ENCODE assay signal across 19 mouse cellular contexts in genomic region chr17:45914237-45914636, GRCm38 (mm10).
"Had no signal": no experiment of that assay in that cellular context is flagged by ENCODE, and none has a peak within 500 bp of the region (broad histone marks: within the 10 kb centered on the region; RNA-seq: fewer than 3 reads in every experiment).

No protein-coding gene starts in this region.

- H3K4me3 ChIP-seq: layer of hippocampus, adult 2 months; left cerebral cortex, adult 2 months; midbrain, embryonic 12.5 days; midbrain, embryonic 15.5 days; neural tube, embryonic 12.5 days; neural tube, embryonic 15.5 days; stomach, embryonic 15.5 days had no signal

- H3K36me3 ChIP-seq: midbrain, embryonic 12.5 days; midbrain, embryonic 15.5 days; neural tube, embryonic 12.5 days; neural tube, embryonic 15.5 days; stomach, embryonic 15.5 days had no signal

- H3K4me1 ChIP-seq: midbrain, embryonic 12.5 days; midbrain, embryonic 15.5 days; neural tube, embryonic 12.5 days; neural tube, embryonic 15.5 days had no signal

- H3K27ac ChIP-seq: kidney, postnatal 0 days; layer of hippocampus, adult 2 months; left cerebral cortex, adult 2 months; liver, embryonic 14.5 days; macrophage; midbrain, embryonic 12.5 days; midbrain, embryonic 15.5 days; neural tube, embryonic 12.5 days; neural tube, embryonic 15.5 days; stomach, embryonic 15.5 days had no signal

- H3K9ac ChIP-seq: liver, embryonic 14.5 days; liver, postnatal 0 days; lung, embryonic 14.5 days; midbrain, embryonic 12.5 days; midbrain, embryonic 15.5 days; neural tube, embryonic 12.5 days; neural tube, embryonic 15.5 days; stomach, embryonic 15.5 days had no signal

- H3K4me2 ChIP-seq: lung, embryonic 14.5 days; midbrain, embryonic 12.5 days; midbrain, embryonic 15.5 days; neural tube, embryonic 12.5 days; neural tube, embryonic 15.5 days; stomach, embryonic 15.5 days had no signal

- ATAC-seq: lung, postnatal 0 days; midbrain, embryonic 15.5 days had no signal

- H3K27me3 ChIP-seq: midbrain, embryonic 12.5 days; midbrain, embryonic 15.5 days; neural tube, embryonic 12.5 days; neural tube, embryonic 15.5 days; stomach, embryonic 15.5 days had no signal

- H3K9me3 ChIP-seq: midbrain, embryonic 12.5 days; midbrain, embryonic 15.5 days; neural tube, embryonic 15.5 days; stomach, embryonic 15.5 days had no signal

- DNase-seq: kidney, postnatal 25 days; layer of hippocampus, adult 9-11 months; liver, postnatal 0 days; lung, embryonic 14.5 days; right cerebral cortex, adult 18-20 months; right cerebral cortex, postnatal 14 days; right cerebral cortex, postnatal 4 days; thymus, postnatal 25 days had no signal
